Comparison of ENCODE assay signal across 10 mouse cellular contexts in genomic region chr12:112594989-112595388, GRCm38 (mm10). TPM values are rescaled to one million over a fixed set of nuclear protein-coding genes. Genes with fewer than 3 reads are reported as not detected.
A peak's percentile ranks its signal among the peaks of the same experiment; 100 is the strongest.
DNase-seq lines count a peak whose midpoint lies in the region; ATAC-seq and TF ChIP-seq lines count a peak whose summit lies in the region.
"Had no signal": no experiment of that assay in that cellular context is flagged by ENCODE, and none has a peak within 500 bp of the region (broad histone marks: within the 10 kb centered on the region; RNA-seq: fewer than 3 reads in every experiment).

No protein-coding gene starts in this region.

- H3K4me3 ChIP-seq in heart, embryonic 13.5 days, result no peak overlapping the region
- H3K4me3 ChIP-seq in G1E (ENCODE audit: low read depth, low read length), result peak overlapping the region; percentile 2; the same call in 1 of the 2 replicates
- H3K4me3 ChIP-seq in forebrain, embryonic 13.5 days, result no peak overlapping the region
- no peak overlapping the region for H3K4me3 ChIP-seq in liver, embryonic 12.5 days
- H3K4me3 ChIP-seq: erythroblast, embryonic 14.5 days had no signal

- no peak overlapping the region; the same call in 1 of the 2 replicates for H3K4me2 ChIP-seq in heart, embryonic 13.5 days
- no peak overlapping the region for H3K4me2 ChIP-seq in forebrain, embryonic 13.5 days
- no peak overlapping the region for H3K4me2 ChIP-seq in liver, embryonic 12.5 days

- peaks cover 68% of the 10 kb centered on the region for H3K4me1 ChIP-seq in heart, embryonic 13.5 days
- peaks cover 94% of the 10 kb centered on the region for H3K4me1 ChIP-seq in G1E (ENCODE audit: insufficient read depth, low read depth, low read length)
- H3K4me1 ChIP-seq in forebrain, embryonic 13.5 days, result peaks cover 26% of the 10 kb centered on the region
- H3K4me1 ChIP-seq in liver, embryonic 12.5 days, result peaks cover 79% of the 10 kb centered on the region

- DNase-seq in heart, postnatal 14 days, result no peak
- no peak for DNase-seq in G1E (ENCODE audit: low spot score)
- DNase-seq in spleen, postnatal 36 days (ENCODE audit: low spot score in 2 of 2), result no peak
- no peak for DNase-seq in B cell, adult 2 months

- 11% methylated on average over 4 of the region's 4 CpGs for WGBS in heart, embryonic 13.5 days
- WGBS in forebrain, embryonic 13.5 days, result 34% methylated on average over 4 of the region's 4 CpGs
- WGBS in liver, embryonic 12.5 days (ENCODE audit: insufficient replicate concordance), result 33% methylated on average over 4 of the region's 4 CpGs

- no peak; the same call in 1 of the 2 replicates for ATAC-seq in heart, embryonic 13.5 days (ENCODE audit: extremely low read depth, insufficient number of reproducible peaks, low FRiP score, low TSS enrichment)
- no peak for ATAC-seq in G1E (ENCODE audit: extremely low read depth, insufficient number of reproducible peaks, low FRiP score, poor library complexity, severe bottlenecking)
- no peak; the same call in 1 of the 2 replicates for ATAC-seq in forebrain, embryonic 13.5 days
- ATAC-seq in liver, embryonic 12.5 days, result no peak
- no peak for ATAC-seq in erythroblast, adult 5-6 weeks (replicated peaks; ENCODE audit: low FRiP score, poor library complexity, severe bottlenecking)

- peaks cover 12% of the 10 kb centered on the region for H3K27me3 ChIP-seq in heart, embryonic 13.5 days (replicated peaks)
- H3K27me3 ChIP-seq in G1E (ENCODE audit: insufficient read depth, low read length), result peaks cover 23% of the 10 kb centered on the region; the same call in 1 of the 2 replicates
- H3K27me3 ChIP-seq in forebrain, embryonic 13.5 days, result peaks cover 5% of the 10 kb centered on the region
- H3K27me3 ChIP-seq in liver, embryonic 12.5 days (replicated peaks), result peaks cover 4% of the 10 kb centered on the region; the same call in 1 of the 2 replicates

- no peaks in the 10 kb centered on the region for H3K9me3 ChIP-seq in heart, embryonic 13.5 days
- H3K9me3 ChIP-seq in G1E (replicated peaks), result no peaks in the 10 kb centered on the region
- H3K9me3 ChIP-seq in forebrain, embryonic 13.5 days (replicated peaks), result no peaks in the 10 kb centered on the region
- H3K9me3 ChIP-seq in liver, embryonic 12.5 days (replicated peaks), result no peaks in the 10 kb centered on the region

- TF ChIP-seq CTCF in G1E (IDR thresholded peaks at IDR 0.05; ENCODE audit: low read depth, low read length), result no peak

- intact Hi-C loops in heart, postnatal 14 days (cut with DNase I), result no loop called here

- H3K9ac ChIP-seq in heart, embryonic 13.5 days, result peak overlapping the region; percentile 45; the same call in 1 of the 2 replicates
- no peak overlapping the region; the same call in 1 of the 2 replicates for H3K9ac ChIP-seq in forebrain, embryonic 13.5 days
- peak overlapping the region; percentile 4; the same call in 1 of the 2 replicates for H3K9ac ChIP-seq in liver, embryonic 12.5 days
- H3K9ac ChIP-seq: liver, embryonic 14.5 days had no signal

- peak overlapping the region; percentile 74 for H3K27ac ChIP-seq in heart, embryonic 13.5 days (replicated peaks)
- peak overlapping the region; percentile 44; the same call in 1 of the 2 replicates for H3K27ac ChIP-seq in forebrain, embryonic 13.5 days
- 0 out of 2 replicates have a peak overlapping the region, but pooled peaks have one; percentile 4 for H3K27ac ChIP-seq in liver, embryonic 12.5 days
- H3K27ac ChIP-seq: liver, embryonic 14.5 days had no signal

- H3K36me3 ChIP-seq in heart, embryonic 13.5 days, result 0 out of 2 replicates have a peak, but pooled peaks cover under 1% of the 10 kb centered on the region
- H3K36me3 ChIP-seq in G1E (replicated peaks), result peaks cover 61% of the 10 kb centered on the region
- H3K36me3 ChIP-seq in forebrain, embryonic 13.5 days (ENCODE audit: poor library complexity, severe bottlenecking), result no peaks in the 10 kb centered on the region
- peaks cover 2% of the 10 kb centered on the region; the same call in 1 of the 2 replicates for H3K36me3 ChIP-seq in liver, embryonic 12.5 days

RNA-seq across cellular contexts. Expression of gene Inf2, which starts 6.4 kb away (rescaled TPM):
- 3.2 TPM in 2 replicates for polyA plus RNA-seq in heart, embryonic 13.5 days (2015; fragmentation: Nextera tagmentation; extraction: Ambion mirVana)
- total RNA-seq in heart, postnatal 14 days (2021), result 10 to 100 TPM; 19.8 to 21.5 TPM
- 4.2 and 5.4 TPM in 2 replicates for total RNA-seq in G1E (2014; fragmentation: Nextera tagmentation)
- 2.3 and 2.5 TPM in 2 replicates for total RNA-seq in G1E (2017)
- polyA plus RNA-seq in G1E (2012), result 26.0 and 29.5 TPM in 2 replicates
- 2.4 and 2.6 TPM in 2 replicates for polyA plus RNA-seq in forebrain, embryonic 13.5 days (2015; fragmentation: Nextera tagmentation; extraction: Ambion mirVana)
- 2.2 and 2.7 TPM in 2 replicates for polyA plus RNA-seq in liver, embryonic 12.5 days (2016; fragmentation: Nextera tagmentation; extraction: Ambion mirVana)
- total RNA-seq in erythroblast, adult 5-6 weeks (2015; ENCODE audit: low replicate concordance), result 3.1 and 4.6 TPM in 2 replicates
- total RNA-seq in erythroblast, adult 5-6 weeks (2017; ENCODE audit: low replicate concordance), result 0.94 and 3.5 TPM in 2 replicates

RNA-seq across cellular contexts. Expression of gene Adssl1, which starts 24.9 kb away (rescaled TPM):
- 69.3 and 83.9 TPM in 2 replicates for polyA plus RNA-seq in heart, embryonic 13.5 days (2015; fragmentation: Nextera tagmentation; extraction: Ambion mirVana)
- total RNA-seq in heart, postnatal 14 days (2021), result 100 to 1,000 TPM; 119 to 129 TPM
- total RNA-seq in G1E (2014; fragmentation: Nextera tagmentation) (not detected in 2 replicates), G1E (2017) (0.06 TPM in 1 of 2 replicates, not detected in the other)
- 0.05 TPM in 1 of 2 replicates, not detected in the other for polyA plus RNA-seq in G1E (2012)
- 1.4 and 2.1 TPM in 2 replicates for polyA plus RNA-seq in forebrain, embryonic 13.5 days (2015; fragmentation: Nextera tagmentation; extraction: Ambion mirVana)
- polyA plus RNA-seq in liver, embryonic 12.5 days (2016; fragmentation: Nextera tagmentation; extraction: Ambion mirVana), result 5.2 and 5.6 TPM in 2 replicates
- total RNA-seq in erythroblast, adult 5-6 weeks (2015; ENCODE audit: low replicate concordance), result 20.5 and 32.3 TPM in 2 replicates
- total RNA-seq in erythroblast, adult 5-6 weeks (2017; ENCODE audit: low replicate concordance), result 23.8 and 24.4 TPM in 2 replicates

RNA-seq across cellular contexts. Expression of gene Siva1, which starts 49.5 kb away (rescaled TPM):
- 129 and 149 TPM in 2 replicates for polyA plus RNA-seq in heart, embryonic 13.5 days (2015; fragmentation: Nextera tagmentation; extraction: Ambion mirVana)
- 10 to 100 TPM; 25.4 to 30.9 TPM for total RNA-seq in heart, postnatal 14 days (2021)
- total RNA-seq in G1E (2014; fragmentation: Nextera tagmentation), result 60.7 and 75.5 TPM in 2 replicates
- 205 and 214 TPM in 2 replicates for total RNA-seq in G1E (2017)
- 94.5 and 98.9 TPM in 2 replicates for polyA plus RNA-seq in G1E (2012)
- polyA plus RNA-seq in forebrain, embryonic 13.5 days (2015; fragmentation: Nextera tagmentation; extraction: Ambion mirVana), result 154 and 174 TPM in 2 replicates
- 126 and 137 TPM in 2 replicates for polyA plus RNA-seq in liver, embryonic 12.5 days (2016; fragmentation: Nextera tagmentation; extraction: Ambion mirVana)
- 45.0 and 45.4 TPM in 2 replicates for total RNA-seq in erythroblast, adult 5-6 weeks (2015; ENCODE audit: low replicate concordance)
- 65.9 and 114 TPM in 2 replicates for total RNA-seq in erythroblast, adult 5-6 weeks (2017; ENCODE audit: low replicate concordance)

Comparison
In these comparisons a context has a peak if more than half of its experiments do, and no peak if none do; other contexts are left out.
1. H3K27ac ChIP-seq: peak in every context shown above with its lines; median percentile 74 in heart, embryonic 13.5 days; 44 in forebrain, embryonic 13.5 days; 4 in liver, embryonic 12.5 days.
2. RNA of gene Adssl1, which starts 24.9 kb away (polyA plus RNA-seq): 69.3 to 83.9 TPM in heart, embryonic 13.5 days; 5.2 to 5.6 TPM in liver, embryonic 12.5 days, 1.4 to 2.1 TPM in forebrain, embryonic 13.5 days and 0.05 TPM in G1E; every median in the first group is over 10 times any median in the second.